8 mouse cellular contexts compared by ENCODE assay signal in genomic region chr16:20672965-20673705, GRCm38 (mm10). TPM values are rescaled to one million over a fixed set of nuclear protein-coding genes. Genes with fewer than 3 reads are reported as not detected.
DNase-seq lines count a peak whose midpoint lies in the region; ATAC-seq and TF ChIP-seq lines count a peak whose summit lies in the region.

No protein-coding gene starts in this region.

- DNase-seq in G1E (ENCODE audit: low spot score) = peak; percentile 56
- DNase-seq in adrenal gland, postnatal 4 days (ENCODE audit: low spot score in 2 of 2) = peak; percentile 37 to 42
- DNase-seq in forebrain, embryonic 10.5 days (ENCODE audit: extremely low spot score, low spot score) = peak; percentile 42
- peak; percentile 81 to 82 for DNase-seq in heart, postnatal 14 days
- DNase-seq in kidney, postnatal 25 days = peak; percentile 55 to 86
- peak; percentile 71 for DNase-seq in lung, postnatal 36 days
- peak; percentile 55 to 63 for DNase-seq in spleen, postnatal 10 days (ENCODE audit: low spot score in 2 of 2)
- no peak for DNase-seq in natural killer cell, adult 2 months (ENCODE audit: low spot score in 2 of 2)

- WGBS in forebrain, embryonic 10.5 days = under 1% methylated on average over 47 of the region's 78 CpGs

- no peaks in the 10 kb centered on the region for H3K27me3 ChIP-seq in G1E (ENCODE audit: insufficient read depth, low read length)
- H3K27me3 ChIP-seq in forebrain, embryonic 10.5 days (ENCODE audit: poor library complexity, severe bottlenecking) = no peaks in the 10 kb centered on the region

- peak overlapping the region; percentile 95 for H3K27ac ChIP-seq in forebrain, embryonic 10.5 days

- H3K4me1 ChIP-seq in G1E (ENCODE audit: insufficient read depth, low read depth, low read length) = peaks cover 53% of the 10 kb centered on the region
- H3K4me1 ChIP-seq in forebrain, embryonic 10.5 days = peaks cover 31% of the 10 kb centered on the region

- peaks cover 47% of the 10 kb centered on the region for H3K36me3 ChIP-seq in G1E (replicated peaks)
- H3K36me3 ChIP-seq in forebrain, embryonic 10.5 days (replicated peaks) = peaks cover 44% of the 10 kb centered on the region

- TF ChIP-seq CTCF in G1E (IDR thresholded peaks at IDR 0.05; ENCODE audit: low read depth, low read length) = no peak

- H3K4me3 ChIP-seq in G1E (ENCODE audit: low read depth, low read length) = peak overlapping the region; percentile 85
- H3K4me3 ChIP-seq in forebrain, embryonic 10.5 days = peak overlapping the region; percentile 97

- intact Hi-C loops in heart, postnatal 14 days (cut with DNase I) = no loop called here

- ATAC-seq in G1E (ENCODE audit: extremely low read depth, insufficient number of reproducible peaks, low FRiP score, poor library complexity, severe bottlenecking) = no peak

- no peaks in the 10 kb centered on the region for H3K9me3 ChIP-seq in G1E (replicated peaks)
- H3K9me3 ChIP-seq in forebrain, embryonic 10.5 days = no peaks in the 10 kb centered on the region

RNA-seq across cellular contexts. Expression of gene Eif4g1, which starts 5.0 kb away (rescaled TPM):
- total RNA-seq in G1E (2014; fragmentation: Nextera tagmentation) (325 and 411 TPM in 2 replicates), G1E (2017) (257 and 270 TPM in 2 replicates)
- 957 and 1,213 TPM in 2 replicates for polyA plus RNA-seq in G1E (2012)
- total RNA-seq in adrenal gland, postnatal 4 days (2021) = 100 to 1,000 TPM; 400 to 415 TPM
- 254 TPM in 2 replicates for polyA plus RNA-seq in forebrain, embryonic 10.5 days (2016; fragmentation: Nextera tagmentation; extraction: Ambion mirVana)
- 100 to 1,000 TPM; 329 to 343 TPM for total RNA-seq in heart, postnatal 14 days (2021)

RNA-seq across cellular contexts. Expression of gene Fam131a, which starts 19.9 kb away (rescaled TPM):
- total RNA-seq in G1E (2014; fragmentation: Nextera tagmentation) = 3.1 and 3.9 TPM in 2 replicates
- 1.2 and 2.6 TPM in 2 replicates for total RNA-seq in G1E (2017)
- 9.5 and 10.1 TPM in 2 replicates for polyA plus RNA-seq in G1E (2012)
- total RNA-seq in adrenal gland, postnatal 4 days (2021) = 10 to 100 TPM; 14.4 to 15.4 TPM
- polyA plus RNA-seq in forebrain, embryonic 10.5 days (2016; fragmentation: Nextera tagmentation; extraction: Ambion mirVana) = 6.3 and 7.1 TPM in 2 replicates
- 10 to 100 TPM; 26.6 to 29.8 TPM for total RNA-seq in heart, postnatal 14 days (2021)

RNA-seq across cellular contexts. Expression of gene Psmd2, which starts 21.7 kb away (rescaled TPM):
- total RNA-seq in G1E (2014; fragmentation: Nextera tagmentation) = 175 and 205 TPM in 2 replicates
- total RNA-seq in G1E (2017) = 246 and 273 TPM in 2 replicates
- polyA plus RNA-seq in G1E (2012) = 349 and 352 TPM in 2 replicates
- 100 to 1,000 TPM; 216 to 230 TPM for total RNA-seq in adrenal gland, postnatal 4 days (2021)
- 544 and 556 TPM in 2 replicates for polyA plus RNA-seq in forebrain, embryonic 10.5 days (2016; fragmentation: Nextera tagmentation; extraction: Ambion mirVana)
- total RNA-seq in heart, postnatal 14 days (2021) = 100 to 1,000 TPM; 191 to 193 TPM

RNA-seq across cellular contexts. Expression of gene Ece2, which starts 43.5 kb away (rescaled TPM):
- total RNA-seq in G1E (2014; fragmentation: Nextera tagmentation) (0.58 TPM in 1 of 2 replicates, not detected in the other), G1E (2017) (0.12 and 0.16 TPM in 2 replicates)
- not detected in 2 replicates for polyA plus RNA-seq in G1E (2012)
- 10 to 100 TPM; 11.4 to 14.9 TPM for total RNA-seq in adrenal gland, postnatal 4 days (2021)
- 4.3 and 5.1 TPM in 2 replicates for polyA plus RNA-seq in forebrain, embryonic 10.5 days (2016; fragmentation: Nextera tagmentation; extraction: Ambion mirVana)
- total RNA-seq in heart, postnatal 14 days (2021) = under 1 TPM; 0.34 to 0.86 TPM

RNA-seq across cellular contexts. Expression of gene Polr2h, which starts 44.3 kb away (rescaled TPM):
- 17.5 and 22.7 TPM in 2 replicates for total RNA-seq in G1E (2014; fragmentation: Nextera tagmentation)
- 95.7 and 97.6 TPM in 2 replicates for total RNA-seq in G1E (2017)
- 3.3 and 6.1 TPM in 2 replicates for polyA plus RNA-seq in G1E (2012)
- total RNA-seq in adrenal gland, postnatal 4 days (2021) = 10 to 100 TPM; 39.8 to 41.0 TPM
- 155 and 163 TPM in 2 replicates for polyA plus RNA-seq in forebrain, embryonic 10.5 days (2016; fragmentation: Nextera tagmentation; extraction: Ambion mirVana)
- 10 to 100 TPM; 10.2 TPM for total RNA-seq in heart, postnatal 14 days (2021)

Comparison
In these comparisons a context has a peak if more than half of its experiments do, and no peak if none do; other contexts are left out.
1. DNase-seq: peak in G1E (single experiment), adrenal gland, postnatal 4 days (2 of 2), forebrain, embryonic 10.5 days (single experiment), heart, postnatal 14 days (2 of 2), kidney, postnatal 25 days (2 of 2), lung, postnatal 36 days (single experiment) and spleen, postnatal 10 days (2 of 2); none in natural killer cell, adult 2 months (0 of 2).